Mouse (Mus musculus): ENCODE data around the gene Tep1. TPM values are rescaled to one million over a fixed set of nuclear protein-coding genes. Genes with fewer than 3 reads are reported as not detected.
"Not testable (repeated sequence)": the region's sequence is repeated elsewhere in the genome, so short reads cannot be mapped to it uniquely, and the experiment has no call there.

Tep1 gene
- total and polyA plus RNA-seq, 2 experiments from 2014 or later = 3.4 to 5.6 TPM

DNA sequence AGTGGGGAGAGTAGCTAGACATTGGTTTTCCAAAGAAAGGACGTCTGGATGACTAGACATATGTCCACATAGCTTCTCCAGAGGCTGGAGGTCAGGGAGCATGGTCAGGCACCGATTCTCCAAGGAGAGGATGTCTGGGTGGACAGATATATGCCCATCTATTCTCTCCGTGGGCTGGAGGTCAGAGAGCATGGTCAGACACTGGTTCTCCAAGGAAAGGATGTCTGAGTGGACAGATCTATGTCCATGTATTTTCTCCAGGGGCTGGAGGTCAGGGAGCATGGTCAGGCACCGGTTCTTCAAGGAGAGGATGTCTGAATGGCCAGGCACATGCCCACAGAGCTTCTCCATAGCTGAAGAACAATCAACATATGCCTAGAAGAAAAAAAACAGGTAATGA, 2.1 kb downstream of the Tep1 start:
- H3K27me3 ChIP-seq (ENCODE audit: insufficient read depth, low read length) = no peaks in the 10 kb centered on the region
- H3K4me3 ChIP-seq (ENCODE audit: low read length) = no peak overlapping the region
- 81% methylated on average over 4 of the region's 4 CpGs for WGBS
- no peak for DNase-seq (ENCODE audit: low spot score)
- no peak overlapping the region for H3K27ac ChIP-seq
- no peaks in the 10 kb centered on the region for H3K4me1 ChIP-seq (ENCODE audit: insufficient read depth, low read length)
- no peak overlapping the region for H3K4me2 ChIP-seq (ENCODE audit: low read depth, low read length)
- no peak overlapping the region for H3K9ac ChIP-seq (replicated peaks; ENCODE audit: low read length)
- no peaks in the 10 kb centered on the region for H3K9me3 ChIP-seq (ENCODE audit: low read length)
- H3K36me3 ChIP-seq (ENCODE audit: insufficient read depth, low read length) = no peaks in the 10 kb centered on the region
- no peak for ATAC-seq
- no peak for TF ChIP-seq CTCF (IDR thresholded peaks at IDR 0.05; ENCODE audit: low read depth)

DNA sequence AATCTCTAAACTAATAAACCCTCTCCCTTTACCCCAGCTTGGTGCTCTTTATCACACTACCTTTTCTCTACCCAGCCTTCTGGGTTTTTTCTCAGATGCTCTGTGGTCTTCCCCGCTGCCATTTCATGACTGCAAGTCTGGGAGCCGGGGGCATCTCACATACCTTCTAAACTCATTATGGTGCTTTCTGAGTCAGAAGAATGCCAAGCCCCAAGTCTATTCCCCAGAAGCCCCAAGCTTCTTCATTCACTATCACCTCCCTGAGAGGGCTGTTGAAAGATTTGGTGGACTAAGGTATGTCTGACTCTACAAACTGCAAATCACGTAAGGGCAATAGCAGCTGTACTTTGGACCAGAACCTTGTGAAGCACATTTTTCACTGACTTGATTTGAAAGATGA, 3.4 kb downstream of the Tep1 start:
- H3K4me3 ChIP-seq (ENCODE audit: low read length) = no peak overlapping the region
- H3K4me1 ChIP-seq (ENCODE audit: insufficient read depth, low read length) = no peaks in the 10 kb centered on the region
- ATAC-seq (no peak), DNase-seq (ENCODE audit: low spot score) (no peak)
- TF ChIP-seq CTCF (IDR thresholded peaks at IDR 0.05; ENCODE audit: low read depth) = no peak
- H3K9ac ChIP-seq (replicated peaks; ENCODE audit: low read length) = no peak overlapping the region
- no peaks in the 10 kb centered on the region for H3K9me3 ChIP-seq (ENCODE audit: low read length)
- WGBS = 94% methylated on average over 3 of the region's 3 CpGs
- H3K27ac ChIP-seq = no peak overlapping the region
- H3K36me3 ChIP-seq (ENCODE audit: insufficient read depth, low read length) = no peaks in the 10 kb centered on the region
- no peaks in the 10 kb centered on the region for H3K27me3 ChIP-seq (ENCODE audit: insufficient read depth, low read length)
- no peak overlapping the region for H3K4me2 ChIP-seq (ENCODE audit: low read depth, low read length)

DNA sequence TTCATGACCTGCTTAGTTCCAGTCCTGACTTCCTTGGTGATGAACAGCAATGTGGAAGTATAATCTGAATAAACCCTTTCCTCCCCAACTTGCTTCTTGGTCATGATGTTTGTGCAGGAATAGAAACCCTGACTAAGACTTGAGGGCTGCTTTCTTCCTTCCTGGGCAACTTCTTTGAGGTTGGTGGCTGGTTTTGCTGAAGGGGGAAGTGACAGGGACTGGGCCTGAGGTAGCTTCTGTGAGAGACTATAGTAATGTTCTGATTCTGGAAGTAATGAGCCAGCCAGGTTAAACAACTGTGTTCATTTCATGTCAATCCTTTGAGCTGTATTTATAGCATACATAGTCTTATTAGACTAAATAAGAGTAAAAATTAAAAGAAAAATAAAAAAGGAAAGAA, 5.4 kb downstream of the Tep1 start:
- not testable (repeated sequence) for DNase-seq (ENCODE audit: low spot score); H3K27ac ChIP-seq; H3K9me3 ChIP-seq (ENCODE audit: low read length); H3K4me1 ChIP-seq (ENCODE audit: insufficient read depth, low read length); H3K36me3 ChIP-seq (ENCODE audit: insufficient read depth, low read length); H3K4me3 ChIP-seq (ENCODE audit: low read length); ATAC-seq; H3K4me2 ChIP-seq (ENCODE audit: low read depth, low read length); H3K9ac ChIP-seq (replicated peaks; ENCODE audit: low read length); H3K27me3 ChIP-seq (ENCODE audit: insufficient read depth, low read length)

DNA sequence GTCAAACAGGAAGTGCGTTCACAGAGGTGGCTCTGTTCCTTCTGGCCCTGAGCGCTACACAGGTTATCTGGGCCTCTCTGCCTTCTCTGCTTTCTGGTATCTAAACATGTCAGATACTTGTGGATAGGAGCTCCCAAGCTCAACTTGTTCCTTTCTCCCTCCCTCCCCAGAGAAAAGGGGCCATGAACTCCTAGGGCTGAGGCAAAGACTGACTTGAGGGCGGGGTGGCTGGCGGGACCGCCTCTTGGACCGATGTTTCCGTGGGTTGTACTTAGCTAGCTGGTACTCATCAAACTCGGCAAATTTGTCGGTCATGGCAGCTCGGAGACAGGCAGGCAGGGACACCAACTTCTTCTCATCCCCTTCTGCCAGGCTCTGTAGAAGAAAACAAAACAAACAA, 7.7 kb downstream of the Tep1 start:
- TF ChIP-seq CTCF (IDR thresholded peaks at IDR 0.05; ENCODE audit: low read depth) = no peak
- Histone ChIP-seq H3K9ac (replicated peaks; ENCODE audit: low read length) (no peak overlapping the region), H3K4me1 (ENCODE audit: insufficient read depth, low read length) (no peaks in the 10 kb centered on the region)

DNA sequence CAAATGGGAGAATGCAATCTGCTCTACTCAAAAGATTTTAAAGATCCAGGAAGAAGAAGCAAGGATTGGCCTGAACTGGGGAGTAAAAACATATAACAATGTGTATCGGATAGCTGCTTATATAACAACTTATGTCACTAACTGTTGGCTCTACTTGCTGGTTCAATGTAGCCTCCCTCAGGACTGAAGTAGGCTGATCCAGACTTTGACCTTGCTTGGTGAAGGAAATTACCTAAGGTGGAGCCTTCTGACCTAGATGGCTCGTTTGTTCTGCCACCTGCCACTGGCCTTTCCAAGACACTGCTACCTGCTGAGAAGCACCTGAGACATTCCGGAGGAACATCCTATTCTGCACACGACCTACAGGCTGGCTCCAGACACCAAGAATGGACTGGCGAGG, 14.6 kb downstream of the Tep1 start:
- DNase-seq (ENCODE audit: low spot score) (no peak), ATAC-seq (no peak)
- Histone ChIP-seq H3K4me2 (ENCODE audit: low read depth, low read length) (no peak overlapping the region), H3K9me3 (ENCODE audit: low read length) (0 out of 2 replicates have a peak, but pooled peaks cover 3% of the 10 kb centered on the region), H3K4me1 (ENCODE audit: insufficient read depth, low read length) (no peaks in the 10 kb centered on the region), H3K36me3 (ENCODE audit: insufficient read depth, low read length) (no peaks in the 10 kb centered on the region), H3K4me3 (ENCODE audit: low read length) (no peak overlapping the region), H3K9ac (replicated peaks; ENCODE audit: low read length) (no peak overlapping the region), H3K27ac (no peak overlapping the region), H3K27me3 (ENCODE audit: insufficient read depth, low read length) (no peaks in the 10 kb centered on the region)
- TF ChIP-seq CTCF (IDR thresholded peaks at IDR 0.05; ENCODE audit: low read depth) = no peak
- WGBS = 92% methylated on average over 5 of the region's 5 CpGs

More for the DNA sequence above, 7.7 kb downstream of the Tep1 start:
- H3K9me3 ChIP-seq (ENCODE audit: low read length) = 0 out of 2 replicates have a peak, but pooled peaks cover 3% of the 10 kb centered on the region
- WGBS = 91% methylated on average over 10 of the region's 10 CpGs
- no peak for DNase-seq (ENCODE audit: low spot score)
- H3K4me3 ChIP-seq (ENCODE audit: low read length) = no peak overlapping the region
- no peak overlapping the region for H3K4me2 ChIP-seq (ENCODE audit: low read depth, low read length)
- H3K27ac ChIP-seq = no peak overlapping the region
- no peaks in the 10 kb centered on the region for H3K27me3 ChIP-seq (ENCODE audit: insufficient read depth, low read length)
- no peak for ATAC-seq
- no peaks in the 10 kb centered on the region for H3K36me3 ChIP-seq (ENCODE audit: insufficient read depth, low read length)

DNA sequence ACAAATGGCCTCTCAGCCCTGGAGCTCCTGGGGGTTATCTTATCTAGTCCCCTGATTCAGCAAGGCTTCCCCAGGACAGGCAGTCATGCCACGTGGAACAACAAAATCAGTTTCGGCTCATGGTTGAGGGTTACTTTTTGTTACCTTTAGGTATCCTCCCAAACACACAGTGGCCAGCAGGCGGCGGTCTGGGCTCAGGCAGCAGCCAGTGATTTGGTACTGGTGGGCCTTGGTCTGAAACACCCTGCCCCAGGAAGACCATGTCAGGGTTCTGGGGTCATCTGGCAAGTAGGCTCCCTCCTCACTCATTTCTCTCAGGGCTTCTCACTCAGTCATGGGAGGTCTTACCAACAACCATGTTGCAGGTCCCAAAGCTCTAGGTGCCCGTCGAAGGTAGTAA, 33.1 kb downstream of the Tep1 start:
- no peaks in the 10 kb centered on the region for H3K9me3 ChIP-seq (ENCODE audit: low read length)
- ATAC-seq = no peak
- no peak overlapping the region for H3K27ac ChIP-seq
- H3K4me2 ChIP-seq (ENCODE audit: low read depth, low read length) = no peak overlapping the region
- DNase-seq (ENCODE audit: low spot score) = peak; percentile 5
- H3K4me1 ChIP-seq (ENCODE audit: insufficient read depth, low read length) = no peaks in the 10 kb centered on the region
- no peaks in the 10 kb centered on the region for H3K27me3 ChIP-seq (ENCODE audit: insufficient read depth, low read length)
- WGBS = 64% methylated on average over 6 of the region's 6 CpGs
- TF ChIP-seq CTCF (IDR thresholded peaks at IDR 0.05; ENCODE audit: low read depth) = peak; percentile 54
- H3K36me3 ChIP-seq (ENCODE audit: insufficient read depth, low read length) = no peaks in the 10 kb centered on the region
- no peak overlapping the region for H3K9ac ChIP-seq (replicated peaks; ENCODE audit: low read length)
- H3K4me3 ChIP-seq (ENCODE audit: low read length) = no peak overlapping the region

DNA sequence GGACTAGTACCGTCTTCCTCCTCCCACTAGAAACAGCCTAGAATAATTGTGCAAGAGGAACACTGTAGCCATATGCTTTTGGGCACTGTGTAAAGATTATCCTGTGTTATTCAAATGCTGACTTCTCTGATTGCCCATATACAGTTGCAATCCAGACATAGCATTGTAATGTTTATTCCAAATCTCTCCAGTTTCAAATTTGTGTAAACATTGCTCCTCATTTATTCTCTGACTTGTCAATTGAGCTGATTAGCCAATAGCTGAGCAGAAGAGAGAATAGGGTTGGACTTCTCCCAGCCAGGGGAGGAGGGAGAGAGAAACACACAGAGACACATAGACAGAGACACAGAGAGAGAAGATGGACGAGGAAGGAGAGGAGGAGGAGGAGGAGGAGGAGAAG, 35.9 kb downstream of the Tep1 start:
- TF ChIP-seq CTCF (IDR thresholded peaks at IDR 0.05; ENCODE audit: low read depth) = no peak
- Histone ChIP-seq H3K36me3 (ENCODE audit: insufficient read depth, low read length) (no peaks in the 10 kb centered on the region), H3K27ac (no peak overlapping the region), H3K4me2 (ENCODE audit: low read depth, low read length) (no peak overlapping the region), H3K9ac (replicated peaks; ENCODE audit: low read length) (no peak overlapping the region), H3K9me3 (ENCODE audit: low read length) (no peaks in the 10 kb centered on the region), H3K27me3 (ENCODE audit: insufficient read depth, low read length) (no peaks in the 10 kb centered on the region), H3K4me3 (ENCODE audit: low read length) (no peak overlapping the region), H3K4me1 (ENCODE audit: insufficient read depth, low read length) (no peaks in the 10 kb centered on the region)
- DNase-seq (ENCODE audit: low spot score) = no peak
- WGBS = 53% methylated on average over 2 of the region's 2 CpGs
- no peak for ATAC-seq
